ENCODE assay signal across 7 mouse cellular contexts in the genomic region with DNA sequence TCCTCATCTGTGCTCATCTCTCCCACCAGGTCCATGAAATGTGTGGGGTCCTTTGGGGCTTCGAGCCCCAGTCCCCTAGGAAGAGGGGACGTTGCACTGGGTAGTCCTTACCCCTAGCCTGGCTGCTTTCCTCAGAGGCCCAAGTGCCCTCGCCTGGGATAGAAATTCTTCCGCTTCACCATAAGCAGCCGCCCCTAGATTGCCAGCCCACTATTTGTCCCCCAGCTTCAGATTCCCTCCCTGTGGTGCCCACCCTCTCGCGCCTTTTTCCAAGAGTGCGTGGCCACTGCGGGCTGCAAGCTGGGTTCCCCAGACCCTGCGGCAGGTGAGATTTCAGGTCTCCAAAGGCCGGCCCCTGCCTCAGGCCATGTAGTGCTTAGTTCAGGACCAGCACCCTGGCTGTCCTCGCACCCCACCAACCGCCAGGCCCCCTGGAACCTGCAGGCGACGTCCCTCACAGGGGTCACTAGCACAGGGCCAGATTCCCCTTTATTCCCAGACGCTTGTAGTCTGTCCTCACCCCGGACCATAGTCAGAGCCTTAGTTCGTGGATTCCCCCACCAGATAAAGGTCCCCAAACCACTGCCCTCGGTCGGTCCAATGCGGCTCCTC. TPM values are rescaled to one million over a fixed set of nuclear protein-coding genes. Genes with fewer than 3 reads are reported as not detected.
A peak's percentile ranks its signal among the peaks of the same experiment; 100 is the strongest.
DNase-seq lines count a peak whose midpoint lies in the region; ATAC-seq and TF ChIP-seq lines count a peak whose summit lies in the region.

No protein-coding gene starts in this region.

- peak; percentile 7 to 19 for DNase-seq in spleen, postnatal 10 days (ENCODE audit: low spot score in 2 of 2)
- no peak for DNase-seq in spleen, adult 12 weeks (ENCODE audit: low spot score)
- DNase-seq in embryo, embryonic 11 days: peak; percentile 44
- DNase-seq in right cerebral cortex, postnatal 10 days (ENCODE audit: low spot score in 2 of 2): no peak

- H3K4me2 ChIP-seq in heart, embryonic 15.5 days: peak overlapping the region; percentile 94
- H3K4me2 ChIP-seq in limb, embryonic 13.5 days (replicated peaks): peak overlapping the region; percentile 94

- TF ChIP-seq CTCF in olfactory bulb, adult 2 months (IDR thresholded peaks at IDR 0.05; ENCODE audit: insufficient read depth, low read depth, low read length): no peak

- H3K27ac ChIP-seq in heart, embryonic 15.5 days: peak overlapping the region; percentile 40
- 0 out of 2 replicates have a peak overlapping the region, but pooled peaks have one; percentile 15 for H3K27ac ChIP-seq in limb, embryonic 13.5 days
- H3K27ac ChIP-seq in olfactory bulb, adult 2 months (ENCODE audit: insufficient read depth, low read depth, low read length): peak overlapping the region; percentile 97

- H3K4me1 ChIP-seq in heart, embryonic 15.5 days (replicated peaks): peaks cover 34% of the 10 kb centered on the region
- H3K4me1 ChIP-seq in limb, embryonic 13.5 days: peaks cover 37% of the 10 kb centered on the region
- H3K4me1 ChIP-seq in olfactory bulb, adult 2 months (ENCODE audit: control insufficient read depth, insufficient read depth, low read length): peaks cover 29% of the 10 kb centered on the region

- H3K27me3 ChIP-seq in heart, embryonic 15.5 days: no peaks in the 10 kb centered on the region
- no peaks in the 10 kb centered on the region for H3K27me3 ChIP-seq in limb, embryonic 13.5 days

- TF ChIP-seq POLR2A in olfactory bulb, adult 2 months (IDR thresholded peaks at IDR 0.05; ENCODE audit: insufficient read depth, low read depth, low read length): no peak

- peak overlapping the region; percentile 68 for H3K4me3 ChIP-seq in heart, embryonic 15.5 days
- peak overlapping the region; percentile 67 for H3K4me3 ChIP-seq in limb, embryonic 13.5 days
- H3K4me3 ChIP-seq in olfactory bulb, adult 2 months (ENCODE audit: insufficient read depth, low read depth, low read length): peak overlapping the region; percentile 69

- peak overlapping the region; percentile 81 for H3K9ac ChIP-seq in heart, embryonic 15.5 days
- H3K9ac ChIP-seq in limb, embryonic 13.5 days: peak overlapping the region; percentile 79

- ATAC-seq in heart, embryonic 15.5 days (replicated peaks; ENCODE audit: insufficient number of reproducible peaks, insufficient read depth, low FRiP score, low read depth): 0 out of 2 replicates have a peak, but pooled peaks have one; percentile 8
- ATAC-seq in limb, embryonic 13.5 days (ENCODE audit: low FRiP score, low read depth): peak; percentile 17

- no peaks in the 10 kb centered on the region for H3K9me3 ChIP-seq in heart, embryonic 15.5 days (replicated peaks)
- no peaks in the 10 kb centered on the region for H3K9me3 ChIP-seq in limb, embryonic 13.5 days

- H3K36me3 ChIP-seq in heart, embryonic 15.5 days: no peaks in the 10 kb centered on the region
- H3K36me3 ChIP-seq in limb, embryonic 13.5 days: no peaks in the 10 kb centered on the region

- WGBS in heart, embryonic 15.5 days: 1% methylated on average over 21 of the region's 21 CpGs
- under 1% methylated on average over 21 of the region's 21 CpGs for WGBS in limb, embryonic 13.5 days
- 2% methylated on average over 21 of the region's 21 CpGs for WGBS in olfactory bulb, adult 2 months

RNA-seq across cellular contexts. Expression of gene Gprc5b, which starts 0.7 kb away (rescaled TPM):
- 4.9 and 6.0 TPM in 2 replicates for polyA plus RNA-seq in heart, embryonic 15.5 days (2015; fragmentation: Nextera tagmentation; extraction: Ambion mirVana)
- 6.8 and 8.0 TPM in 2 replicates for polyA plus RNA-seq in limb, embryonic 13.5 days (2015; fragmentation: Nextera tagmentation; extraction: Ambion mirVana)
- not detected in 2 replicates for polyA plus RNA-seq in olfactory bulb, adult 2 months (2012; ENCODE audit: insufficient read depth, insufficient read length, low replicate concordance, missing spikeins)

Comparison
In these comparisons a context has a peak if more than half of its experiments do, and no peak if none do; other contexts are left out.
1. DNase-seq: peak in spleen, postnatal 10 days (2 of 2) and embryo, embryonic 11 days (single experiment); none in spleen, adult 12 weeks (single experiment) and right cerebral cortex, postnatal 10 days (0 of 2).
2. H3K27ac ChIP-seq: peak in every context shown above with its lines; median percentile 97 in olfactory bulb, adult 2 months; 40 in heart, embryonic 15.5 days; 15 in limb, embryonic 13.5 days.
3. Peak in every context shown above with its lines, with median percentiles within 50 percentile points of each other: H3K4me3 ChIP-seq.